Mouse (Mus musculus): ENCODE data around the gene Cmss1.

GRCm38 (mm10) chr16:57416049-57416448 lies 190.6 kb downstream of the Cmss1 start:
- no peak for TF ChIP-seq CTCF (IDR thresholded peaks at IDR 0.05; ENCODE audit: low read depth, low read length)
- TF ChIP-seq POLR2A (IDR thresholded peaks at IDR 0.05; ENCODE audit: borderline replicate concordance, low read depth, low read length), result no peak

Data from bone marrow macrophage, adult 2 months (primary cell).